ENCODE assay signal across 9 mouse cellular contexts in the genomic region with DNA sequence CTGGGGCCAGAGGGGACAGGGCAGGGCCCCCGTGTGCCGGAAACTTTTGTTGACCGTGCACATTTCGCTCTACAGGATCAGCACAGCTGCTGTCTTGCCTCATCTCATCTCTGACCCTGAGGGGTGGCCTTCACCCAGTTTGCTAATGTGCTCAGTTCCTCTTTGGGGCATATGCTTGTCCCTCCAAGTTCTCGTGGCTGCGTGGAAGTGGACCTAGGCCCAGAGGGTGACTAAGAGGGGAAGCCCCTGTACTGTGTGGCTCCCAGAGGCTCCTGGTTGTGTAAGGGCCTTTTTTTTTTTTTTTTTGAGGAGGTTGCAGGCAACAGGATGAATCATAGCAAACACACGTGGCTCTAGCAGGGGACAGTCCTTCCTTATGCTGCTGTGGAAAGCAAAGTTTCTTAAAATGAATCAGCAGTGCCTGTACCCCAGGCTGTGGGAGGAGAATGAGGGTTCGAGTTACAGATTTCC.
DNase-seq lines count a peak whose midpoint lies in the region; ATAC-seq lines count a peak whose summit lies in the region.
"Had no signal": no experiment of that assay in that cellular context is flagged by ENCODE, and none has a peak within 500 bp of the region (broad histone marks: within the 10 kb centered on the region; RNA-seq: fewer than 3 reads in every experiment).

No protein-coding gene starts in this region.

- no peak overlapping the region for H3K9ac ChIP-seq in hindbrain, embryonic 16.5 days (ENCODE audit: low read depth, low read length)
- H3K9ac ChIP-seq in hindbrain, embryonic 13.5 days: no peak overlapping the region
- H3K9ac ChIP-seq: hindbrain, embryonic 15.5 days had no signal

- DNase-seq in adrenal gland, adult 8-10 months: peak; percentile 92
- DNase-seq in gastrocnemius, postnatal 14 days: peak; percentile 67
- DNase-seq in kidney, postnatal 14 days: peak; percentile 21
- peak; percentile 63 to 75 for DNase-seq in lung, postnatal 4 days
- DNase-seq in cerebellum, adult 11-12 months: no peak
- DNase-seq in thymus, postnatal 0 days (ENCODE audit: low spot score): no peak

- no peaks in the 10 kb centered on the region for H3K36me3 ChIP-seq in hindbrain, embryonic 16.5 days (ENCODE audit: control insufficient read depth, insufficient read depth, low read length)
- no peaks in the 10 kb centered on the region for H3K36me3 ChIP-seq in hindbrain, embryonic 13.5 days
- H3K36me3 ChIP-seq: hindbrain, embryonic 15.5 days had no signal

- H3K4me2 ChIP-seq in hindbrain, embryonic 16.5 days (ENCODE audit: low read length): no peak overlapping the region
- no peak overlapping the region for H3K4me2 ChIP-seq in hindbrain, embryonic 13.5 days
- H3K4me2 ChIP-seq: hindbrain, embryonic 15.5 days had no signal

- 0 out of 2 replicates have a peak, but pooled peaks have one; percentile 17 for ATAC-seq in hindbrain, embryonic 16.5 days
- ATAC-seq in hindbrain, embryonic 13.5 days (ENCODE audit: low FRiP score): no peak

- H3K27me3 ChIP-seq in hindbrain, embryonic 16.5 days (replicated peaks; ENCODE audit: control insufficient read depth, insufficient read depth, low read length): no peaks in the 10 kb centered on the region
- H3K27me3 ChIP-seq in hindbrain, embryonic 13.5 days: no peaks in the 10 kb centered on the region
- H3K27me3 ChIP-seq: hindbrain, embryonic 15.5 days had no signal

- H3K9me3 ChIP-seq in hindbrain, embryonic 16.5 days (ENCODE audit: control insufficient read depth, low read length): no peaks in the 10 kb centered on the region
- no peaks in the 10 kb centered on the region for H3K9me3 ChIP-seq in hindbrain, embryonic 13.5 days
- H3K9me3 ChIP-seq: hindbrain, embryonic 15.5 days had no signal

- intact Hi-C loops in gastrocnemius, postnatal 14 days (cut with DNase I; ENCODE audit: low total_unique reads): no loop called here

- no peak overlapping the region for H3K4me3 ChIP-seq in hindbrain, embryonic 16.5 days (ENCODE audit: low read length)
- no peak overlapping the region for H3K4me3 ChIP-seq in hindbrain, embryonic 13.5 days
- H3K4me3 ChIP-seq: hindbrain, embryonic 15.5 days had no signal

- H3K4me1 ChIP-seq in hindbrain, embryonic 16.5 days (ENCODE audit: control insufficient read depth, insufficient read depth, low read depth, low read length): no peaks in the 10 kb centered on the region
- H3K4me1 ChIP-seq in hindbrain, embryonic 13.5 days (replicated peaks): no peaks in the 10 kb centered on the region
- H3K4me1 ChIP-seq: hindbrain, embryonic 15.5 days had no signal

- no peak overlapping the region for H3K27ac ChIP-seq in hindbrain, embryonic 16.5 days (ENCODE audit: low read depth, low read length)
- no peak overlapping the region for H3K27ac ChIP-seq in hindbrain, embryonic 13.5 days
- H3K27ac ChIP-seq: hindbrain, embryonic 15.5 days had no signal

- 77% methylated on average over 8 of the region's 8 CpGs for WGBS in hindbrain, embryonic 16.5 days
- 83% methylated on average over 8 of the region's 8 CpGs for WGBS in hindbrain, embryonic 13.5 days

Comparison
In these comparisons a context has a peak if more than half of its experiments do, and no peak if none do; other contexts are left out.
1. DNase-seq: peak in adrenal gland, adult 8-10 months (single experiment), gastrocnemius, postnatal 14 days (single experiment), kidney, postnatal 14 days (single experiment) and lung, postnatal 4 days (2 of 2); none in cerebellum, adult 11-12 months (single experiment) and thymus, postnatal 0 days (single experiment).